ENCODE assay signal across 17 mouse cellular contexts in the genomic region with DNA sequence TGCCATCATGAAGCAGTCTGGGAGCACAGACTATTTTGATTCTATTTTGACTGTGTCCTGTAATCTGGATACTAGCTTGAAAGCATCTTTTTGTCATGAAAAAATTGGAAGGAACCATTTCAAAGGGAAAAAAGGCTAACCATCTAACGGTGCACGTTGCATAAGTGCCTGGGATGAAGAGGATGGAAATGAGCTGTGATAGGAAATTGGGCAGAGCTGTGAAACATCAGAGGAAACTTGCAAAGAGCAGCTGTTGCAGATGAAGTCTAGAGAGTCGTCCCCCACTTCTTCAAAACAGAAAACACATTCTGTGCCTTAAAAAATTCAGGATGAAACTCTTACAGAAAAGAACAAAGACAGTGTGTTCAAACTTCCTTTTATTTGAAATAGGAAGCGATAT.
DNase-seq lines count a peak whose midpoint lies in the region; TF ChIP-seq lines count a peak whose summit lies in the region.
"Had no signal": no experiment of that assay in that cellular context is flagged by ENCODE, and none has a peak within 500 bp of the region (broad histone marks: within the 10 kb centered on the region; RNA-seq: fewer than 3 reads in every experiment).

No protein-coding gene starts in this region.

- intact Hi-C loops in left cerebral cortex, postnatal 10 days (cut with DNase I), result no loop called here
- intact Hi-C loops in left cerebral cortex, postnatal 25 days (cut with DNase I), result loop anchor here (10.0 kb wide), 1 partner anchor 341 kb away; no protein-coding TSS in a partner anchor

- peak in 1 of 2 experiments; percentile 50 for DNase-seq in layer of hippocampus, adult 2 months (ENCODE audit: low spot score in 2 of 2)
- DNase-seq in layer of hippocampus, postnatal 14 days (ENCODE audit: low spot score in 2 of 2), result no peak
- peak; percentile 26 to 48 for DNase-seq in left cerebral cortex, adult 9 months (ENCODE audit: low spot score in 2 of 2)
- no peak for DNase-seq in left cerebral cortex, postnatal 10 days (ENCODE audit: extremely low spot score in 1 of 2, low spot score in 2 of 2)
- peak; percentile 83 for DNase-seq in brain, adult 2 months (ENCODE audit: low read depth, low spot score)
- DNase-seq in left cerebral cortex, postnatal 25 days (ENCODE audit: low spot score in 2 of 2), result peak; percentile 14 to 85
- DNase-seq in urinary bladder, adult 2 months (ENCODE audit: low spot score), result no peak
- DNase-seq: adrenal gland, adult 2 months; adrenal gland, postnatal 25 days; cerebellum, adult 2 months; cerebellum, postnatal 10 days; gastrocnemius, adult 2 months; gastrocnemius, postnatal 25 days had no signal

- peak overlapping the region; percentile 52 for H3K27ac ChIP-seq in layer of hippocampus, adult 2 months
- H3K27ac ChIP-seq: embryonic facial prominence, embryonic 10.5 days; gastrocnemius, adult 2 months; hindbrain, embryonic 10.5 days; hindbrain, embryonic 14.5 days had no signal

- no peak for TF ChIP-seq CTCF in layer of hippocampus, adult 2 months (conservative IDR thresholded peaks at IDR 0.05)

- no peak overlapping the region for H3K4me3 ChIP-seq in layer of hippocampus, adult 2 months
- H3K4me3 ChIP-seq: embryonic facial prominence, embryonic 10.5 days; gastrocnemius, adult 2 months; heart, embryonic 12.5 days; hindbrain, embryonic 10.5 days had no signal

Comparison
In these comparisons a context has a peak if more than half of its experiments do, and no peak if none do; other contexts are left out.
1. DNase-seq: peak in left cerebral cortex, adult 9 months (2 of 2), brain, adult 2 months (single experiment) and left cerebral cortex, postnatal 25 days (2 of 2); none in layer of hippocampus, postnatal 14 days (0 of 2), left cerebral cortex, postnatal 10 days (0 of 2) and urinary bladder, adult 2 months (single experiment).